Mouse (Mus musculus): Measurements from ENCODE around the gene Ranbp3l.

- TF ChIP-seq POLR2A (IDR thresholded peaks at IDR 0.05; ENCODE audit: insufficient read length, low read depth) = no peak
- TF ChIP-seq TCF12 (IDR thresholded peaks at IDR 0.05; ENCODE audit: insufficient read depth, poor library complexity, severe bottlenecking) = no peak
- no peak for TF ChIP-seq MYOG (IDR thresholded peaks at IDR 0.05; ENCODE audit: control insufficient read depth in 1 of 3, insufficient read depth in 1 of 3, insufficient read length in 2 of 3, low read depth in 2 of 3)
- no peak for TF ChIP-seq USF1 (IDR thresholded peaks at IDR 0.05; ENCODE audit: low read depth)
Observed at GRCm38 (mm10) chr15:9114131-9114530, 146.4 kb downstream of the Ranbp3l start.

All from myocyte (in vitro differentiated cells).